Mouse (Mus musculus) embryonic facial prominence, embryonic 11.5 days (tissue): Measurements from ENCODE around the gene Brd9. TPM values are rescaled to one million over a fixed set of nuclear protein-coding genes. Genes with fewer than 3 reads are reported as not detected.

ENCODE experiments used
- ATAC-seq: fragments of 200-750 bp; cut with Nextera tagmentation; replicated peaks from 2 replicates; pipeline ENCODE4 v1.8.0; 2017; ENCODE audit warnings: low read depth; ENCODE audit not compliant: insufficient number of reproducible peaks, low FRiP score, low TSS enrichment
- DNase-seq: peaks from one replicate; pipeline ENCODE4 v3.0.0-alpha.2; 2015; ENCODE audit warnings: low spot score
- H3K27ac ChIP-seq: fragments of 300-500 bp; sonication (generic); replicated peaks from 2 replicates; pipeline ENCODE4 v1.5.1; 2014; ENCODE audit warnings: mild to moderate bottlenecking, low read depth, low read length, control low read depth
- H3K27me3 ChIP-seq: fragments of 300-500 bp; sonication (generic); 2 replicates; pipeline ENCODE4 v1.6.1; 2014; ENCODE audit warnings: mild to moderate bottlenecking, low read length, moderate library complexity, mixed read lengths; ENCODE audit not compliant: control insufficient read depth, insufficient read depth
- H3K36me3 ChIP-seq: fragments of 300-500 bp; sonication (generic); replicated peaks from 2 replicates; pipeline ENCODE4 v1.6.1; 2014; ENCODE audit warnings: low read depth, mild to moderate bottlenecking, low read length, moderate library complexity, mixed read lengths; ENCODE audit not compliant: control insufficient read depth, insufficient read depth
- H3K4me1 ChIP-seq: fragments of 300-500 bp; sonication (generic); 2 replicates; pipeline ENCODE4 v1.6.1; 2014; ENCODE audit warnings: low read length, mixed read lengths; ENCODE audit not compliant: control insufficient read depth, insufficient read depth
- H3K4me2 ChIP-seq: fragments of 300-500 bp; sonication (generic); 2 replicates; pipeline ENCODE4 v1.6.1; 2014; ENCODE audit warnings: low read depth, mild to moderate bottlenecking, control low read depth, low read length, moderate library complexity
- H3K4me3 ChIP-seq: fragments of 300-500 bp; sonication (generic); 2 replicates; pipeline ENCODE4 v1.5.1; 2014; ENCODE audit warnings: low read depth, low read length, control low read depth
- H3K9ac ChIP-seq: fragments of 300-500 bp; sonication (generic); replicated peaks from 2 replicates; pipeline ENCODE4 v1.6.1; 2014; ENCODE audit warnings: mild to moderate bottlenecking, control low read depth, low read length
- H3K9me3 ChIP-seq: fragments of 300-500 bp; sonication (generic); replicated peaks from 2 replicates; pipeline ENCODE4 v1.6.1; 2016; ENCODE audit warnings: mild to moderate bottlenecking, low read length, inconsistent platforms, mixed read lengths; ENCODE audit not compliant: control insufficient read depth
- WGBS: fragments of 180-500 bp; shearing (Covaris S2); extraction: QIAGEN DNeasy Blood & Tissue Kit; methylation state at CpG from one replicate; pipeline ENCODE4 v1.1.7; 2014; 5-methylcytosine and 5-hydroxymethylcytosine counted together
- polyA plus RNA-seq: library from polyadenylated mRNA; unstranded; fragments of >200 nt; fragmentation: Nextera tagmentation; extraction: Ambion mirVana; gene quantifications from 2 replicates; pipeline ENCODE4 v1.2.1, GENCODE M21; 2014

Gene Brd9
- polyA plus RNA-seq, 1 experiment from 2014 or later, result 66.3 TPM

DNA sequence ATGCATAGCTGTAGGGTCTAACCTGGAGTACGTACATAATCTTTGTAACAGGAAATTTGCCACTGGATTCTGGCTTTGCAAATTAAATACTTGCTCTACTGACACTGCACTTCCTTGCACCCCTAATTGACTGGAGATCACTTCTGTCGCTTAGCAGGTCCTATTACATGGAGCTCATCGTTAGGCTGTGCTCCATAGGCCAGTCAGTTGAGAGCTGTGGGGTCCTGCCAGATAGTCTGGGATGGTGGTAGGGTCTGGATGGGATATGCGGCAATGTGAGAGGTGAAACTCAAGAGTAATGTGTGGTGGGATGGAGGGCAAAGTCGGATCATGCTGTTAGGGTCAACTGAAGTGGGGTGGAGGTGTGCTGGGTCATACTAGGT, 682 bp upstream of the Brd9 start:
- no peaks in the 10 kb centered on the region for H3K36me3 ChIP-seq
- H3K9me3 ChIP-seq, result no peaks in the 10 kb centered on the region
- peak overlapping the region; percentile 75 for H3K4me3 ChIP-seq
- DNase-seq (peak; percentile 7), ATAC-seq (peak; percentile 63; the same call in 1 of the 2 replicates)
- H3K4me2 ChIP-seq, result peak overlapping the region; percentile 70
- 14% methylated on average over 5 of the region's 5 CpGs for WGBS
- H3K4me1 ChIP-seq, result no peaks in the 10 kb centered on the region
- peak overlapping the region; percentile 79 for H3K9ac ChIP-seq
- no peak overlapping the region for H3K27ac ChIP-seq
- H3K27me3 ChIP-seq, result no peaks in the 10 kb centered on the region

DNA sequence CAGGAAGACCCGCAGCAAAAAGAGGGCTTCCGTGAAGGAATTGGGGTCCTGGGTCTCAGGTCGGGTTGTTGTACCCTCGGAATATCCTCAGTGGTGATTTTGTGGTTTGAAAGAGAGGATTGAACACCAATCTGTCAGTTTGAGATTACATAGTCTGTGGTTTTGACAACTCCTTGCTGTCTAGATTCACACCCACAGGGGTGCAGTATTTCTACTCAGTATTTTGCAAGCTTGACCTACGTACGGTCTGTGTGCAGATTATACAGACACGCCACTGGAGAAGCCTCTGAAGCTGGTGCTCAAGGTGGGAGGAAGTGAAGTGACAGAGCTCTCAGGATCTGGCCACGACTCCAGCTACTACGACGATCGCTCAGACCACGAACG, 558 bp downstream of the Brd9 start:
- WGBS, result 43% methylated on average over 13 of the region's 13 CpGs
- no peak for DNase-seq
- H3K27me3 ChIP-seq, result no peaks in the 10 kb centered on the region
- H3K9me3 ChIP-seq, result no peaks in the 10 kb centered on the region
- H3K36me3 ChIP-seq, result no peaks in the 10 kb centered on the region; the same call in none of the 2 replicates
- H3K4me2 ChIP-seq, result peak overlapping the region; percentile 54
- peak overlapping the region; percentile 79 for H3K9ac ChIP-seq
- 0 out of 2 replicates have a peak, but pooled peaks have one; percentile 3 for ATAC-seq
- no peaks in the 10 kb centered on the region for H3K4me1 ChIP-seq
- no peak overlapping the region for H3K27ac ChIP-seq
- H3K4me3 ChIP-seq, result peak overlapping the region; percentile 75

DNA sequence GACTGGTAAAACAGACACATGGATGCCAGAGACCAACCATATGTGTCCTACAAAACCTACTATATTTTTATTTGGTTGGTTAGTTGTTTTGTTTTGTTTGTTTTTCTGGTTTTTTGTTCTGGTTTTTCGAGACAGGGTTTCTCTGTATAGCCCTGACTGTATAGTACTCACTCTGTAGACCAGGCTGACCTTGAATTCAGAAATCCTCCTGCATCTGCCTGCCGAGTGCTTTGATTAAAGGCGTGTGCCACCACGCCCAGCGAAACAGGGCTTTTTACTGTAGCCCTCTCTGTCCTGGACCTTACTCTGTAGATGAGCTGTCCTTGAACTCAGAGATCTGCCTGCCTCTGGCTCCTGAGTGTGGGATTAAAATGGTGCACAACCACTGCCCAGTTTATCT, 1.5 kb downstream of the Brd9 start:
- no peaks in the 10 kb centered on the region for H3K27me3 ChIP-seq
- 91% methylated on average over 5 of the region's 5 CpGs for WGBS
- no peaks in the 10 kb centered on the region; the same call in none of the 2 replicates for H3K36me3 ChIP-seq
- no peak overlapping the region for H3K27ac ChIP-seq
- no peak overlapping the region for H3K9ac ChIP-seq
- DNase-seq, result no peak
- no peak overlapping the region for H3K4me3 ChIP-seq
- H3K4me2 ChIP-seq, result no peak overlapping the region
- H3K4me1 ChIP-seq, result no peaks in the 10 kb centered on the region
- no peak for ATAC-seq
- H3K9me3 ChIP-seq, result no peaks in the 10 kb centered on the region

DNA sequence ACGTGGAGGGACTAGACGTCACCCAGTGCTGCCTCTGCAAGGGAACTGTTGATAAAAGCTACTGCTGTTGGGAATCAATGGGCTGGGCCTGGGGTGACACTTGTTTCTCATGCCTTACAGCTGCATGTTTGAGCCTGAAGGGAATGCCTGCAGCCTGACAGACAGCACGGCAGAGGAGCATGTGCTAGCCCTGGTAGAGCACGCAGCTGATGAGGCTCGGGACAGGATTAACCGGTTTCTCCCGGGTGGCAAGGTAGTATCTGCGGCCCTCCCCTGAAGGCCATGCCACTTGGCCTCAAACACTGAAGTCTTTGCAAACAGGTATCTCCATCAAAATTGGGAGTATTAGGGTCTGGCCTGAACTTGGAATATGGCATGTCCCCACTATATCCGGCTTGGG, 7.0 kb downstream of the Brd9 start:
- no peak for DNase-seq
- WGBS, result 93% methylated on average over 9 of the region's 9 CpGs
- Histone ChIP-seq H3K27ac (no peak overlapping the region), H3K4me2 (no peak overlapping the region), H3K4me3 (no peak overlapping the region), H3K27me3 (no peaks in the 10 kb centered on the region), H3K36me3 (no peaks in the 10 kb centered on the region; the same call in none of the 2 replicates), H3K9ac (no peak overlapping the region), H3K9me3 (no peaks in the 10 kb centered on the region), H3K4me1 (no peaks in the 10 kb centered on the region)
- ATAC-seq, result no peak

DNA sequence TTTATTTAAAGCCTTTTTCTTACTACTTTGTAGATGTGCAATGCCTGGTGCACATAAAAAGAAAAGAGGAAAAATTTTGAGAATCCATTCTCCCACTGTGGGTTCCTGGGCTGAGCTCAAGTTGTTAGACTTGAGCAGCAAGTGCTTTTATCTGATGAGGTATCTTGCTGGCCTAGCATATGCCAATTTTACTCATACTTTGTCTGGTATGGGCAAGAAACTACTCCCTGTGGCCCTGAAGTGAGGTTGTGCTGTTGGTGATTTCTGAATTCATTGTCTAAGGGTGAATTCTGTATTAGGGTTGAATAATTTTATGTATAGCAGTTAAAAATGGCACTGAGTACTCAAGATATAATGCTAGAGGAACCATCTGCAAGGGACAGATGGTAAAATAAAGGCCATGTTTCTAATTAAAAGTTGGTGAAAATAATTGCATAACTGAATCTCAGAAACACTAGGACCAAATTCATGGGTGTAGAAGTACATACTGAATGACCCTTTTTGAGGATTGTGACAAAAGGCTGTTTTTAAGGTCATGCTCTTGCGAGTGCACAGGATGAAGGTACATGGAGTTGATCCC, 16.0 kb downstream of the Brd9 start:
- Histone ChIP-seq H3K4me2 (no peak overlapping the region), H3K9me3 (no peaks in the 10 kb centered on the region), H3K36me3 (peaks cover 9% of the 10 kb centered on the region), H3K27ac (no peak overlapping the region), H3K4me1 (no peaks in the 10 kb centered on the region), H3K4me3 (no peak overlapping the region), H3K9ac (no peak overlapping the region), H3K27me3 (no peaks in the 10 kb centered on the region)
- DNase-seq (no peak), ATAC-seq (no peak)
- WGBS, result 96% methylated on average over 1 of the region's 1 CpGs

DNA sequence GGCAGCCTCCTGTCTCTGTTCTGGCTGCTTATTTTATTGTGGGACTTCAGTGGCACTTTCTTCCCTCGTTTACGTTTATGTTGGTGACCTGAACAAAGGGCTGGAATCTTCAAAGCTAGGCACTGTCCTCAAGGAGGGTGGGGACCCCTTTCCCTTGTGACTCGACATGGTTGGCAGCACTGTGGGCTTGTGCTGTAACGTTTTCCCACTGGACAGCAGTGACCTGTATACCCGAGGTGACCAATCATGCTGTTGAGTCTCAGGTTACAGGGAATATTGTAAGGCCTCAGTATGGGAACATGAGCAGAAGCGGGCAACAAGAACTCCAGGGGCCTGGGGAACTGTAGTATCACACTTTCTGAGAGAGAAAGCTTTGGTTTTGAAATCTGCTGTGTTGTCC, 17.1 kb downstream of the Brd9 start:
- H3K9ac ChIP-seq, result no peak overlapping the region
- H3K4me3 ChIP-seq, result no peak overlapping the region
- H3K27ac ChIP-seq, result no peak overlapping the region
- WGBS, result 61% methylated on average over 6 of the region's 6 CpGs
- DNase-seq (no peak), ATAC-seq (no peak)
- H3K9me3 ChIP-seq, result no peaks in the 10 kb centered on the region
- H3K4me1 ChIP-seq, result no peaks in the 10 kb centered on the region
- peaks cover 9% of the 10 kb centered on the region for H3K36me3 ChIP-seq
- H3K4me2 ChIP-seq, result no peak overlapping the region
- H3K27me3 ChIP-seq, result no peaks in the 10 kb centered on the region

DNA sequence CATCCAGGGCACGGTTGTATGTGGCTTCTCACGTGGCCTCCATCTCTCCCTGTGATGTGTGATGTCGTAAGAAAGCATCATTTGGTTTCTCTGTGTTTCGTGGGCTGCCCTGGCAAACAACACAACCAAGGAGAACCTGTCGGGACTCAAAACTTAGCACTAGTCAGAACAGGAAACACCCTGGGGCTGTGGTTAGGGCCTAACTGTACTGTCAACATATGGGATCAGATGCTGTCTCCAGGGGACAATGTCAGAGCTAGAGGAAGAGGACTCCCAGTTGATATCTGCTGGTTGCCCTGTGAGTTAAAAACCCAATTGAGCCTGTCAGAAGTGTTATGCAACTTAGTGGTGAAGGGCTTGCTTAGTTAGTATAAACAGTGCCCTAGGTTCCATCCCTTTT, 17.9 kb downstream of the Brd9 start:
- H3K36me3 ChIP-seq, result peaks cover 9% of the 10 kb centered on the region
- H3K27ac ChIP-seq, result no peak overlapping the region
- ATAC-seq (no peak), DNase-seq (no peak)
- no peaks in the 10 kb centered on the region for H3K27me3 ChIP-seq
- no peak overlapping the region for H3K4me3 ChIP-seq
- no peak overlapping the region for H3K4me2 ChIP-seq
- H3K9ac ChIP-seq, result no peak overlapping the region
- no peaks in the 10 kb centered on the region for H3K4me1 ChIP-seq
- WGBS, result 86% methylated on average over 5 of the region's 5 CpGs
- H3K9me3 ChIP-seq, result no peaks in the 10 kb centered on the region

DNA sequence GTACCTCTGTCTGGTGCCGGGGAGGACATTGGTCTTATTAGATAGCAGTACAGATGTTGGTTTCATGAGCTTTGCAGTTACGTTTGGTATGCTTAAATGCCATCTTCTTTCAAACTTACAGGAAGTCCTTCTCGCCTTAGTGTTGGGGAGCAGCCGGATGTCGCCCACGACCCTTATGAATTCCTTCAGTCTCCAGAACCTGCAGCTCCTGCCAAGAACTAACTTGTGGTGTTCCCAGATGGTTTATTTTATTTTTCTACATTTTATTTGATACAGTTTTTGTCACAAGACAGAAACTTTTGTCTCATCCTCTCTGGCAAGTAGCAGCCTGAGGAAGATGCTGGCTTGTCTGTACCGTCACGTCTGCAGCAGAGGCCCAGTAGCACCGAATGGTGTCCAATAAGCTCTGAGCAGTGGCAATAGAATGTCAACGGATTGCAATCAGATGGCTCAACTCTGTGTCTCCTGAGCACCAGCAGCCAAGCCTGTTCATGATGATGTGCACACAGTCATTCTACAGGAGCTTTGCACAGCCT, 22.6 kb downstream of the Brd9 start:
- Histone ChIP-seq H3K27ac (no peak overlapping the region), H3K4me3 (no peak overlapping the region), H3K9ac (no peak overlapping the region), H3K4me1 (no peaks in the 10 kb centered on the region), H3K9me3 (no peaks in the 10 kb centered on the region), H3K4me2 (no peak overlapping the region), H3K36me3 (peaks cover 9% of the 10 kb centered on the region), H3K27me3 (no peaks in the 10 kb centered on the region)
- 94% methylated on average over 10 of the region's 10 CpGs for WGBS
- ATAC-seq (no peak), DNase-seq (no peak)
